Mouse (Mus musculus): ENCODE data around the gene Armc9. TPM values are rescaled to one million over a fixed set of nuclear protein-coding genes. Genes with fewer than 3 reads are reported as not detected.

Gene Armc9
- polyA plus RNA-seq, 1 experiment from 2014 or later = 32.7 TPM

GRCm38 (mm10) chr1:86146293-86146692 is 8.3 kb upstream of the Armc9 start:
- WGBS = 71% methylated on average over 5 of the region's 5 CpGs

DNA sequence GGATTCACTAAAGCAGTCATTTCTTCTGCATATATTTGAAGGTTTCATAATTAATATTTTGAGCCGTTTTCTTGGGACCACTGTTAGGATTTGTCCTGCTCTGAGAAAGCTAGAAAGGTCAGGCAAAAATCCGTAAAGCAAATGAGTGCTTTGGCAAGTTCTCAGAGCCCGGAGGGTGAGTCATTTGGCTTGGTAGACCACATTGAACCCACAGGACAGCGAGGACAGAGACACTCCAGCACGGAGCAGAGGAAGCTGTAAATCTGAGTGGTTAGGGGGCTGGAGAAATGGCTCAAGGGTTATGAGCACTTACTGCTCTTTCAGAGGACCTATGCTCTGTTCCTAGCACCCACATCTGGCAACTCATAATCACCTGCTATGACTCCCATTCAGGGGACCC is 7.0 kb upstream of the Armc9 start:
- no peaks in the 10 kb centered on the region for H3K27me3 ChIP-seq
- no peak for ATAC-seq (ENCODE audit: insufficient number of reproducible peaks, insufficient read depth, low FRiP score, low TSS enrichment, low read depth)

More at GRCm38 (mm10) chr1:86146293-86146692, 8.3 kb upstream of the Armc9 start:
- Histone ChIP-seq H3K27me3 (no peaks in the 10 kb centered on the region), H3K9ac (no peak overlapping the region), H3K27ac (no peak overlapping the region), H3K4me3 (no peak overlapping the region), H3K4me1 (no peaks in the 10 kb centered on the region), H3K36me3 (peaks cover 13% of the 10 kb centered on the region), H3K4me2 (no peak overlapping the region), H3K9me3 (no peaks in the 10 kb centered on the region)
- ATAC-seq (ENCODE audit: insufficient number of reproducible peaks, insufficient read depth, low FRiP score, low TSS enrichment, low read depth) = no peak

GRCm38 (mm10) chr1:86148161-86148560 is 6.4 kb upstream of the Armc9 start:
- Histone ChIP-seq H3K4me2 (no peak overlapping the region), H3K27me3 (no peaks in the 10 kb centered on the region), H3K4me3 (no peak overlapping the region), H3K4me1 (no peaks in the 10 kb centered on the region), H3K9me3 (no peaks in the 10 kb centered on the region), H3K9ac (no peak overlapping the region), H3K36me3 (peaks cover 2% of the 10 kb centered on the region; the same call in 1 of the 2 replicates), H3K27ac (no peak overlapping the region)
- ATAC-seq (ENCODE audit: insufficient number of reproducible peaks, insufficient read depth, low FRiP score, low TSS enrichment, low read depth) = no peak
- 76% methylated on average over 9 of the region's 9 CpGs for WGBS

More for the DNA sequence above, 7.0 kb upstream of the Armc9 start:
- Histone ChIP-seq H3K4me1 (no peaks in the 10 kb centered on the region), H3K36me3 (peaks cover 8% of the 10 kb centered on the region; the same call in 1 of the 2 replicates), H3K27ac (no peak overlapping the region), H3K9ac (no peak overlapping the region), H3K4me3 (no peak overlapping the region), H3K4me2 (no peak overlapping the region), H3K9me3 (no peaks in the 10 kb centered on the region)
- 81% methylated on average over 5 of the region's 5 CpGs for WGBS

DNA sequence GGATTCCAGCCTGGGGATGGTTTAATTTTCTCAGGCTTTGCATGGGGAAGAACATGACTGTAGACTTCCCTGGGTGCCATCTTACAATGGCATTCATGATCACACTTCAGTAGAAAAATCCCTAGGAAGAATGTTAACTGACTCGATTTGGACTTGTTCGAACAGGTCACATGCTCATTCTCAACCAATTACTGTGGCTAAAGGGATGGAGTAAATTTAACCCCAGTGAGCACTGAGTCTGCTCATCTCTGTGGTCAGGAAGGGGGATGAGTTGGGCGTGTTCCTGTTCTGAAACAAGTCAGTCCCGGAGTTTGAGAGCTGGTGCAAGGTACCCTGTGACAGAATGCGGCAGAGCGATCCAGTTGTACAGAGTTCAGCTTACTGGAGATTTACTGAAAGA is 3.7 kb upstream of the Armc9 start:
- Histone ChIP-seq H3K27ac (no peak overlapping the region), H3K4me3 (no peak overlapping the region), H3K9me3 (no peaks in the 10 kb centered on the region), H3K4me2 (no peak overlapping the region), H3K4me1 (peaks cover 11% of the 10 kb centered on the region), H3K9ac (no peak overlapping the region), H3K36me3 (no peaks in the 10 kb centered on the region), H3K27me3 (no peaks in the 10 kb centered on the region)
- ATAC-seq (ENCODE audit: insufficient number of reproducible peaks, insufficient read depth, low FRiP score, low TSS enrichment, low read depth) = no peak
- WGBS = 75% methylated on average over 6 of the region's 6 CpGs

GRCm38 (mm10) chr1:86151376-86151775 is 3.2 kb upstream of the Armc9 start:
- Histone ChIP-seq H3K4me1 (peaks cover 15% of the 10 kb centered on the region), H3K9me3 (no peaks in the 10 kb centered on the region), H3K9ac (no peak overlapping the region), H3K27me3 (no peaks in the 10 kb centered on the region), H3K27ac (no peak overlapping the region), H3K4me3 (no peak overlapping the region), H3K36me3 (no peaks in the 10 kb centered on the region), H3K4me2 (no peak overlapping the region)
- ATAC-seq (ENCODE audit: insufficient number of reproducible peaks, insufficient read depth, low FRiP score, low TSS enrichment, low read depth) = no peak
- WGBS = 85% methylated on average over 7 of the region's 7 CpGs

DNA sequence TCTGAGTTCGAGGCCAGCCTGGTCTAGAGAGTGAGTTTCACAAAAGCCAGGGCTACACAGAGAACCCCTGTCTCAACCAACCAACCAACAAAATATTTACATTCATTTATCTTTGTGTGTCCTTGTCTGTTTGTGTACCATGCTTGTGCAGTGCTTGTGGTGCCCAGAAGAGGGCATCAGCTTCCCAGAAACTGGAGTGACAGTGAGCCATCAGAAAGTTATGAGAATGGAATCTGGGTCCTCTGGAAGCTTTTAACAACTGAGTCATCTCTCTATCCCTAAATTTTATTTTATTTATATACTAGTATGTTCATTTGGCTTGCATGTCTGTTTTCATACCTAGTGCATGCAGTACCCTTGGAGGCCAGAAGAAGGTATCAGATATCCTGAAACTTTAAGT is 2.0 kb upstream of the Armc9 start:
- no peak overlapping the region for H3K27ac ChIP-seq
- peaks cover 15% of the 10 kb centered on the region for H3K4me1 ChIP-seq
- H3K9ac ChIP-seq = no peak overlapping the region
- H3K4me2 ChIP-seq = no peak overlapping the region
- no peaks in the 10 kb centered on the region for H3K9me3 ChIP-seq
- WGBS = 88% methylated on average over 1 of the region's 1 CpGs
- no peaks in the 10 kb centered on the region for H3K27me3 ChIP-seq
- no peak for ATAC-seq (ENCODE audit: insufficient number of reproducible peaks, insufficient read depth, low FRiP score, low TSS enrichment, low read depth)
- H3K4me3 ChIP-seq = no peak overlapping the region
- H3K36me3 ChIP-seq = 0 out of 2 replicates have a peak, but pooled peaks cover 3% of the 10 kb centered on the region

- ATAC-seq (ENCODE audit: insufficient number of reproducible peaks, insufficient read depth, low FRiP score, low TSS enrichment, low read depth) = no peak; the same call in 1 of the 2 replicates
- Histone ChIP-seq H3K4me2 (peak overlapping the region; percentile 73), H3K4me3 (peak overlapping the region; percentile 81), H3K36me3 (0 out of 2 replicates have a peak, but pooled peaks cover 6% of the 10 kb centered on the region), H3K4me1 (peaks cover 15% of the 10 kb centered on the region), H3K27me3 (no peaks in the 10 kb centered on the region), H3K9ac (peak overlapping the region; percentile 85), H3K27ac (peak overlapping the region; percentile 89; the same call in 1 of the 2 replicates), H3K9me3 (no peaks in the 10 kb centered on the region)
- WGBS = 0% methylated on average over 18 of the region's 18 CpGs
Measured at GRCm38 (mm10) chr1:86154824-86155164, 214 bp downstream of the Armc9 start.

GRCm38 (mm10) chr1:86156075-86156474 is 1.5 kb downstream of the Armc9 start:
- no peak for ATAC-seq (ENCODE audit: insufficient number of reproducible peaks, insufficient read depth, low FRiP score, low TSS enrichment, low read depth)
- no peaks in the 10 kb centered on the region for H3K27me3 ChIP-seq
- peaks cover 18% of the 10 kb centered on the region for H3K36me3 ChIP-seq
- no peak overlapping the region for H3K27ac ChIP-seq
- 83% methylated on average over 3 of the region's 3 CpGs for WGBS
- peaks cover 15% of the 10 kb centered on the region for H3K4me1 ChIP-seq
- H3K4me2 ChIP-seq = peak overlapping the region; percentile 73; the same call in 1 of the 2 replicates
- H3K9ac ChIP-seq = peak overlapping the region; percentile 85
- H3K4me3 ChIP-seq = no peak overlapping the region
- no peaks in the 10 kb centered on the region for H3K9me3 ChIP-seq

GRCm38 (mm10) chr1:86156595-86156994 is 2.0 kb downstream of the Armc9 start:
- H3K27me3 ChIP-seq = no peaks in the 10 kb centered on the region
- no peak overlapping the region for H3K4me3 ChIP-seq
- H3K36me3 ChIP-seq = peaks cover 24% of the 10 kb centered on the region
- no peak overlapping the region for H3K9ac ChIP-seq
- WGBS = 82% methylated on average over 6 of the region's 6 CpGs
- no peak overlapping the region for H3K27ac ChIP-seq
- ATAC-seq (ENCODE audit: insufficient number of reproducible peaks, insufficient read depth, low FRiP score, low TSS enrichment, low read depth) = no peak
- peaks cover 15% of the 10 kb centered on the region for H3K4me1 ChIP-seq
- no peaks in the 10 kb centered on the region for H3K9me3 ChIP-seq
- no peak overlapping the region for H3K4me2 ChIP-seq

DNA sequence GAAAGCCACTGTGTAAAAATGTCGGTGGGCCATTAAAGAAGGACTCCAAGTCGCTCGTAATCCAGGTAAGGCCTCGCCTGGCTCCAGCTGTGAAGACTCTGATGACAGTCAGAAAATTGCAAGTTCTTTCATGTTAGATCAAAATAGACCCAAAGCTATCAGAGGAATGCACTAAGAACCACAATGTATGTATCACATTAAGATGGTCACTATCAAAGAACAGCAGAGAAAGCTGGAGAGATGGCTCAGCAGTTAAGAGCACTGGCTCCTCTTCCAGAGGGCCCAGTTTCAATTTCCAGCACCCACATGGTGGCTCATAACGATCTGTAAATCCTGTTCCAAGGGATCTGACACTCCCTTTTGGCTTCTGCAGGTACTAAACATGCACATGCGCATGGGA is 5.5 kb downstream of the Armc9 start:
- Histone ChIP-seq H3K36me3 (peaks cover 52% of the 10 kb centered on the region), H3K27ac (no peak overlapping the region), H3K9me3 (no peaks in the 10 kb centered on the region), H3K4me1 (peaks cover 13% of the 10 kb centered on the region), H3K4me2 (no peak overlapping the region), H3K9ac (no peak overlapping the region), H3K27me3 (no peaks in the 10 kb centered on the region), H3K4me3 (no peak overlapping the region)
- ATAC-seq (ENCODE audit: insufficient number of reproducible peaks, insufficient read depth, low FRiP score, low TSS enrichment, low read depth) = no peak
- WGBS = 86% methylated on average over 6 of the region's 6 CpGs

- Histone ChIP-seq H3K27ac (no peak overlapping the region), H3K4me2 (no peak overlapping the region), H3K4me3 (no peak overlapping the region), H3K9ac (no peak overlapping the region), H3K27me3 (no peaks in the 10 kb centered on the region), H3K9me3 (no peaks in the 10 kb centered on the region), H3K36me3 (peaks cover 52% of the 10 kb centered on the region), H3K4me1 (peaks cover 8% of the 10 kb centered on the region)
- ATAC-seq (ENCODE audit: insufficient number of reproducible peaks, insufficient read depth, low FRiP score, low TSS enrichment, low read depth) = no peak
- WGBS = 93% methylated on average over 5 of the region's 5 CpGs
Measured at GRCm38 (mm10) chr1:86160479-86160878, 5.9 kb downstream of the Armc9 start.

GRCm38 (mm10) chr1:86161061-86161460 is 6.5 kb downstream of the Armc9 start:
- no peaks in the 10 kb centered on the region for H3K27me3 ChIP-seq
- H3K4me1 ChIP-seq = peaks cover 3% of the 10 kb centered on the region; the same call in 1 of the 2 replicates
- no peak overlapping the region for H3K4me2 ChIP-seq
- H3K27ac ChIP-seq = no peak overlapping the region
- H3K9me3 ChIP-seq = no peaks in the 10 kb centered on the region
- H3K9ac ChIP-seq = no peak overlapping the region
- no peak for ATAC-seq (ENCODE audit: insufficient number of reproducible peaks, insufficient read depth, low FRiP score, low TSS enrichment, low read depth)
- 93% methylated on average over 5 of the region's 5 CpGs for WGBS
- peaks cover 56% of the 10 kb centered on the region for H3K36me3 ChIP-seq
- H3K4me3 ChIP-seq = no peak overlapping the region
